Mouse (Mus musculus): ENCODE measurements around the gene Hlf.

DNA sequence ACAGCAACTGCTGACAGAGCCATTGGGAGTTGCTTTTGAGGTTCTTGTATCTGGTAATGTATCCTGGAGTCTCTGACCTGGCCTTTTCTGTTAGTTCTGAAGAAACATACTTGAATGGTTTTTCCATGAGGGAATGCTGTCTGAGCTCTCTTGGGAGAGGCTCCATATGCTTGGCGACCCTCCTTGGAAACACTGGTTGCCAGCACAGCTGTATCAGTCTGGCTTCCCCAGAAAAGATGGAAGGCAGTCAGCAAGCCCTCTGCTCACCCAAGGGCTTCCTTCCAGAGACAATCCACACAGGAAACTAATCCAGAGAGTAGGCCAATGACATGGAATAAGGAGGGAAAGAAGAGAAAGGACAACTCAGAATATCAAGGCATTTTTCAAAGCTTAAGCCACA, 63.9 kb downstream of the Hlf start:
- TF ChIP-seq CTCF (conservative IDR thresholded peaks at IDR 0.05; ENCODE audit: low read length) (no peak), NANOG (IDR thresholded peaks at IDR 0.05; ENCODE audit: borderline replicate concordance, low read length) (no peak)

All from E14TG2a.4 (cell line).